Mouse (Mus musculus) G1E (cell line): ENCODE results near the gene Olfr1306. TPM values are rescaled to one million over a fixed set of nuclear protein-coding genes. Genes with fewer than 3 reads are reported as not detected.

ENCODE experiments used
- ATAC-seq: 2 replicates; pipeline ENCODE4 v1.8.0; 2016; ENCODE audit warnings: mild to moderate bottlenecking; ENCODE audit not compliant: insufficient number of reproducible peaks, poor library complexity, low FRiP score, severe bottlenecking; ENCODE audit errors: extremely low read depth
- DNase-seq: peaks from one replicate; pipeline ENCODE4 v3.0.0; 2012; ENCODE audit warnings: low spot score
- H3K27me3 ChIP-seq: 2 replicates; pipeline ENCODE4 v1.6.1; 2012; ENCODE audit warnings: mild to moderate bottlenecking, low read length, inconsistent platforms; ENCODE audit not compliant: insufficient read depth
- H3K36me3 ChIP-seq: replicated peaks from 2 replicates; pipeline ENCODE3; 2012; ENCODE audit warnings: mild to moderate bottlenecking, inconsistent platforms
- H3K4me1 ChIP-seq: 2 replicates; pipeline ENCODE4 v1.6.1; 2012; ENCODE audit warnings: low read depth, low read length, inconsistent platforms, mixed read lengths; ENCODE audit not compliant: insufficient read depth
- H3K4me3 ChIP-seq: 2 replicates; pipeline ENCODE4 v1.5.1; 2012; ENCODE audit warnings: low read depth, mild to moderate bottlenecking, inconsistent platforms, low read length, moderate library complexity, mixed read lengths
- H3K9me3 ChIP-seq: replicated peaks from 2 replicates; pipeline ENCODE4 v1.6.1; 2012; ENCODE audit warnings: inconsistent platforms
- CTCF ChIP-seq: IDR thresholded peaks from 2 replicates; pipeline ENCODE4 v1.5.1; 2012; ENCODE audit warnings: low read depth, low read length, inconsistent platforms, mixed read lengths
- GATA1 ChIP-seq: IDR thresholded peaks from 2 replicates; pipeline ENCODE4 v1.6.1; 2012; ENCODE audit warnings: borderline replicate concordance, low read length, inconsistent platforms, mixed read lengths
- GATA2 ChIP-seq: IDR thresholded peaks from 2 replicates; pipeline ENCODE4 v1.6.1; 2012; ENCODE audit warnings: low read depth, low read length, inconsistent platforms, borderline replicate concordance
- POLR2AphosphoS5 ChIP-seq: IDR thresholded peaks from 2 replicates; pipeline ENCODE4 v1.6.1; 2012; ENCODE audit warnings: low read depth, low read length, inconsistent platforms; ENCODE audit not compliant: insufficient replicate concordance
- TAL1 ChIP-seq: conservative IDR thresholded peaks from 2 replicates; pipeline ENCODE4 v1.6.1; 2012; ENCODE audit warnings: low read depth, low read length, inconsistent platforms, mixed read lengths
- polyA plus RNA-seq: library from polyadenylated mRNA; stranded (reverse); fragments of >175 nt; gene quantifications from 2 replicates; pipeline ENCODE4 v1.2.3, GENCODE M21; 2012
- total RNA-seq, 2 experiments: library from RNA; stranded (forward) in 1 of 2; stranded (reverse) in 1 of 2; fragments of 200-1000 nt in 1 of 2; fragments of >200 nt in 1 of 2; fragmentation: Nextera tagmentation in 1 of 2; gene quantifications; 2 replicates each; pipeline ENCODE4 v1.2.3; 2014 to 2017

The Olfr1306 gene
- total RNA-seq (2014; fragmentation: Nextera tagmentation) (not detected in 2 replicates), total RNA-seq (2017) (0.11 TPM in 1 of 2 replicates, not detected in the other), polyA plus RNA-seq (not detected in 2 replicates)

DNA sequence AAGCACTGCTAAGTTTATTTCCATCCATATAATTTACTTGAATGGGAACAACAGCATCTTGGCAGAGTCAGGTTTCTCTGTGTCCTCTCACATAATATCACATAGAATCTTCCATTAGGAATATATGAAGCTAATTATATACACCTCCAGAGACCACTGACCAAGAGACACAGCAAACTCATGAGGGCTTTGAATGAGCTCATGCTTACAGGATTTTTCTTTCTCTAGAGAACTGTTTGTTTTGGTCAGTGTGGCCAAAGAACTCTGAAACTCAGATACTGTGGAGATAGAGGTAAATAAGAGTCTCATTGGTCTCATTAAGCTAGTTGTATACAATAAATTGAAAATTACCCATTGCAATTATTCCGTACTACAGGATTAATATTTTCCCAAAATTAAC is at the start of gene Olfr1306:
Gene Olfr1306 (minus strand): TSS at position 101 of the 400 bp plus-strand sequence.
- ATAC-seq: no peak
- DNase-seq: no peak
- H3K27me3 ChIP-seq: no peaks in the 10 kb centered on the region
- no peak for TF ChIP-seq GATA1
- TF ChIP-seq TAL1: no peak
- no peak for TF ChIP-seq CTCF
- TF ChIP-seq POLR2AphosphoS5: no peak
- no peak for TF ChIP-seq GATA2
- H3K4me1 ChIP-seq: no peaks in the 10 kb centered on the region
- no peaks in the 10 kb centered on the region for H3K9me3 ChIP-seq
- H3K36me3 ChIP-seq: no peaks in the 10 kb centered on the region
- H3K4me3 ChIP-seq: no peak within 1 kb of the TSS

DNA sequence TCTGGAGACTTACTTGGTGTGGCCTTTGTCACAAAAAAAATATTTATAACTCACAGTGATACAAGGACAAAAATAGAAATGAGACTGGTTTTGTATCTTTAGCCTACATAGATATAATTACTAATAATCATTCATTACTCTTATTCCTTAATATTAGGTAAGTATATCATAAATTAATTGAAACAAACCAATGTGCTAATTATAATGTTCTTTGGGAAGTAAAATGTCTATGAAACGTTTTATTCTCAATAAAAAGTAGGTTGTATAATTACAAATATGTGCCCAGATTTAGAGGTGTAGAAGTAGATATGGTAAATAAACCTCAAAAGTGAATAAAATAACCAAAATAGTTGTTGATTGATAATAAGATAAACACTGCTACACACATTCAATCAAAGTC is 48.8 kb upstream of the Olfr1306 start, which contains the start of gene Olfr1308:
Gene Olfr1308 (minus strand): TSS at position 101 of the 400 bp plus-strand sequence.
- H3K9me3 ChIP-seq: no peaks in the 10 kb centered on the region
- H3K4me3 ChIP-seq: no peak within 1 kb of the TSS
- DNase-seq (no peak), ATAC-seq (no peak)
- no peaks in the 10 kb centered on the region for H3K4me1 ChIP-seq
- TF ChIP-seq TAL1 (no peak), GATA2 (no peak), POLR2AphosphoS5 (no peak), CTCF (no peak), GATA1 (no peak)
- H3K27me3 ChIP-seq: no peaks in the 10 kb centered on the region
- no peaks in the 10 kb centered on the region for H3K36me3 ChIP-seq

DNA sequence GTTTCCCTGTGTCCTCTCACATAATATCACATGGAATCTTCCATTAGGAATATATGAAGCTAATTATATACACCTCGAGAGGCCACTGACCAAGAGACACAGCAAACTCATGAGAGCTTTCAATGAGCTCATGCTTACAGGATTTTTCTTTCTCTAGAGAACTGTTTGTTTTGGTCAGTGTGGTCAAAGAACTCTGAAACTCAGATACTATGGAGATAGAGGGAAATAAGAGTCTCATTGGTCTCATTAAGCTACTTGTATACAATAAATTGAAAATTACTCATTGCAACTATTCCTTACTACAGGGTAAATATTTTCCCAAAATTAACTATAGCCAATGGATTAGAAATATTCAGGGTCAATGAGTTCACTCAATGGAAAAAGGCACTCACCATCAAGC is 33.3 kb upstream of the Olfr1306 start, which contains the start of gene Olfr1307:
Gene Olfr1307 (minus strand): TSS at position 101 of the 400 bp plus-strand sequence.
- ATAC-seq: no peak
- TF ChIP-seq TAL1: no peak
- no peak for TF ChIP-seq POLR2AphosphoS5
- TF ChIP-seq GATA2: no peak
- no peak for TF ChIP-seq GATA1
- TF ChIP-seq CTCF: no peak

DNA sequence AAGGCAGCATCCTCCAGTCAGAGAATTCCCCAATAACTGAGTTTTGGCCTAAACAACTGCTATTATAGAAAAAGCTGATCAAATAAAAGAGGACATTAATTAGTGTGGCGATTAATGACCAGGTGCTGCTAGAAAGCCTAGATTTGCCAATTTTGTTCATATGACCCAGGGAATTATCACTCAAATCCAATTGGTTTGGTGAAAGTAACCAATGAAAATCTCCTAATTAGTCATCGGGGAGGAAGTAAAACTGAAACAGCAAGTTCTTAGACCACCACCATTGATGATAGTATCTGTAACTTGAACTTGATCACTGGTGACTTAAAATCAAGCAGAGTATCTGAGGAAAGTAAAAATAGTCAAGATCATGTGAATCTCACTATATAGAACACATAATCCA is 39.0 kb downstream of the Olfr1306 start, which contains the start of gene Olfr1305:
Gene Olfr1305 (minus strand): TSS at position 101 of the 400 bp plus-strand sequence.
- TF ChIP-seq CTCF: no peak
- no peak for TF ChIP-seq GATA1
- no peak for TF ChIP-seq POLR2AphosphoS5
- no peak for TF ChIP-seq GATA2
- TF ChIP-seq TAL1: no peak
- H3K9me3 ChIP-seq: peaks cover 6% of the 10 kb centered on the region
- H3K36me3 ChIP-seq: no peaks in the 10 kb centered on the region
- ATAC-seq: no peak
- H3K4me3 ChIP-seq: no peak within 1 kb of the TSS
- no peaks in the 10 kb centered on the region for H3K4me1 ChIP-seq
- H3K27me3 ChIP-seq: no peaks in the 10 kb centered on the region
- DNase-seq: no peak

More for the DNA sequence above, 33.3 kb upstream of the Olfr1306 start, which contains the start of gene Olfr1307:
- H3K27me3 ChIP-seq: no peaks in the 10 kb centered on the region
- DNase-seq: no peak
- no peaks in the 10 kb centered on the region for H3K4me1 ChIP-seq
- H3K4me3 ChIP-seq: no peak within 1 kb of the TSS
- no peaks in the 10 kb centered on the region for H3K36me3 ChIP-seq
- no peaks in the 10 kb centered on the region for H3K9me3 ChIP-seq

Other genes starting within 250 kb of the Olfr1306 start
- gene Olfr1301, start 165.3 kb downstream of the Olfr1306 start, total RNA-seq (2014; fragmentation: Nextera tagmentation): not detected in 2 replicates
- gene Olfr1301, start 165.3 kb downstream of the Olfr1306 start, total RNA-seq (2017): under 0.01 TPM in 1 of 2 replicates, not detected in the other
- not detected in 2 replicates for gene Olfr1301, start 165.3 kb downstream of the Olfr1306 start, polyA plus RNA-seq
- not detected in 2 replicates for gene Olfr1302, start 138.8 kb downstream of the Olfr1306 start, total RNA-seq (2014; fragmentation: Nextera tagmentation)
- 0.05 TPM in 1 of 2 replicates, not detected in the other for gene Olfr1302, start 138.8 kb downstream of the Olfr1306 start, total RNA-seq (2017)
- gene Olfr1302, start 138.8 kb downstream of the Olfr1306 start, polyA plus RNA-seq: not detected in 2 replicates
- not detected in 2 replicates for gene Olfr1303, start 95.9 kb downstream of the Olfr1306 start, total RNA-seq (2014; fragmentation: Nextera tagmentation)
- not detected in 2 replicates for gene Olfr1303, start 95.9 kb downstream of the Olfr1306 start, total RNA-seq (2017)
- gene Olfr1303, start 95.9 kb downstream of the Olfr1306 start, polyA plus RNA-seq: not detected in 2 replicates
- gene Olfr1305, start 39.1 kb downstream of the Olfr1306 start, total RNA-seq (2014; fragmentation: Nextera tagmentation): not detected in 2 replicates
- gene Olfr1305, start 39.1 kb downstream of the Olfr1306 start, total RNA-seq (2017): 0.16 and 0.35 TPM in 2 replicates
- gene Olfr1305, start 39.1 kb downstream of the Olfr1306 start, polyA plus RNA-seq: not detected in 2 replicates
- not detected in 2 replicates for gene Olfr1307, start 33.2 kb upstream of the Olfr1306 start, total RNA-seq (2014; fragmentation: Nextera tagmentation)
- gene Olfr1307, start 33.2 kb upstream of the Olfr1306 start, total RNA-seq (2017): 0.06 and 0.11 TPM in 2 replicates
- not detected in 2 replicates for gene Olfr1307, start 33.2 kb upstream of the Olfr1306 start, polyA plus RNA-seq
- gene Olfr1308, start 48.7 kb upstream of the Olfr1306 start, total RNA-seq (2014; fragmentation: Nextera tagmentation): not detected in 2 replicates
- gene Olfr1308, start 48.7 kb upstream of the Olfr1306 start, total RNA-seq (2017): 0.27 TPM in 1 of 2 replicates, not detected in the other
- gene Olfr1308, start 48.7 kb upstream of the Olfr1306 start, polyA plus RNA-seq: not detected in 2 replicates
- gene Olfr1309, start 74.0 kb upstream of the Olfr1306 start, total RNA-seq (2014; fragmentation: Nextera tagmentation): not detected in 2 replicates
- gene Olfr1309, start 74.0 kb upstream of the Olfr1306 start, total RNA-seq (2017): 0.05 and 0.06 TPM in 2 replicates
- not detected in 2 replicates for gene Olfr1309, start 74.0 kb upstream of the Olfr1306 start, polyA plus RNA-seq
- gene Olfr1310, start 96.4 kb upstream of the Olfr1306 start, total RNA-seq (2014; fragmentation: Nextera tagmentation): not detected in 2 replicates
- gene Olfr1310, start 96.4 kb upstream of the Olfr1306 start, total RNA-seq (2017): under 0.01 TPM in 1 of 2 replicates, not detected in the other
- gene Olfr1310, start 96.4 kb upstream of the Olfr1306 start, polyA plus RNA-seq: not detected in 2 replicates
- not detected in 2 replicates for gene Olfr1311, start 108.1 kb upstream of the Olfr1306 start, total RNA-seq (2014; fragmentation: Nextera tagmentation)
- 0.12 and 0.16 TPM in 2 replicates for gene Olfr1311, start 108.1 kb upstream of the Olfr1306 start, total RNA-seq (2017)
- gene Olfr1311, start 108.1 kb upstream of the Olfr1306 start, polyA plus RNA-seq: not detected in 2 replicates
- gene Olfr1312, start 134.0 kb upstream of the Olfr1306 start, total RNA-seq (2014; fragmentation: Nextera tagmentation): not detected in 2 replicates
- gene Olfr1312, start 134.0 kb upstream of the Olfr1306 start, total RNA-seq (2017): 0.11 and 0.23 TPM in 2 replicates
- gene Olfr1312, start 134.0 kb upstream of the Olfr1306 start, polyA plus RNA-seq: not detected in 2 replicates
- not detected in 2 replicates for gene Olfr1313, start 161.6 kb upstream of the Olfr1306 start, total RNA-seq (2014; fragmentation: Nextera tagmentation)
- 0.11 and 0.12 TPM in 2 replicates for gene Olfr1313, start 161.6 kb upstream of the Olfr1306 start, total RNA-seq (2017)
- gene Olfr1313, start 161.6 kb upstream of the Olfr1306 start, polyA plus RNA-seq: not detected in 2 replicates
- not detected in 2 replicates for gene Olfr1314, start 180.5 kb upstream of the Olfr1306 start, total RNA-seq (2014; fragmentation: Nextera tagmentation)
- 0.16 and 0.17 TPM in 2 replicates for gene Olfr1314, start 180.5 kb upstream of the Olfr1306 start, total RNA-seq (2017)
- not detected in 2 replicates for gene Olfr1314, start 180.5 kb upstream of the Olfr1306 start, polyA plus RNA-seq
- not detected in 2 replicates for gene Olfr1315-ps1, start 199.2 kb upstream of the Olfr1306 start, total RNA-seq (2014; fragmentation: Nextera tagmentation)
- gene Olfr1315-ps1, start 199.2 kb upstream of the Olfr1306 start, total RNA-seq (2017): not detected in 2 replicates
- gene Olfr1315-ps1, start 199.2 kb upstream of the Olfr1306 start, polyA plus RNA-seq: not detected in 2 replicates
- gene Olfr1316, start 218.7 kb upstream of the Olfr1306 start, total RNA-seq (2014; fragmentation: Nextera tagmentation): not detected in 2 replicates
- gene Olfr1316, start 218.7 kb upstream of the Olfr1306 start, total RNA-seq (2017): 0.06 and 0.11 TPM in 2 replicates
- gene Olfr1316, start 218.7 kb upstream of the Olfr1306 start, polyA plus RNA-seq: not detected in 2 replicates
- gene Olfr1317, start 224.1 kb upstream of the Olfr1306 start, total RNA-seq (2014; fragmentation: Nextera tagmentation): not detected in 2 replicates
- 0.12 TPM in 1 of 2 replicates, not detected in the other for gene Olfr1317, start 224.1 kb upstream of the Olfr1306 start, total RNA-seq (2017)
- not detected in 2 replicates for gene Olfr1317, start 224.1 kb upstream of the Olfr1306 start, polyA plus RNA-seq
- gene Olfr1318, start 237.9 kb upstream of the Olfr1306 start, total RNA-seq (2014; fragmentation: Nextera tagmentation): not detected in 2 replicates
- gene Olfr1318, start 237.9 kb upstream of the Olfr1306 start, total RNA-seq (2017): 0.12 and 0.16 TPM in 2 replicates
- gene Olfr1318, start 237.9 kb upstream of the Olfr1306 start, polyA plus RNA-seq: not detected in 2 replicates